Mouse (Mus musculus) neural tube, embryonic 10.5 days (tissue): ENCODE results near the gene Slc22a18.

Experiments
- DNase-seq: peaks from one replicate; pipeline ENCODE4 v3.0.0-alpha.2; 2017; ENCODE audit warnings: low spot score; ENCODE audit errors: extremely low spot score

Gene Slc22a18

DNA sequence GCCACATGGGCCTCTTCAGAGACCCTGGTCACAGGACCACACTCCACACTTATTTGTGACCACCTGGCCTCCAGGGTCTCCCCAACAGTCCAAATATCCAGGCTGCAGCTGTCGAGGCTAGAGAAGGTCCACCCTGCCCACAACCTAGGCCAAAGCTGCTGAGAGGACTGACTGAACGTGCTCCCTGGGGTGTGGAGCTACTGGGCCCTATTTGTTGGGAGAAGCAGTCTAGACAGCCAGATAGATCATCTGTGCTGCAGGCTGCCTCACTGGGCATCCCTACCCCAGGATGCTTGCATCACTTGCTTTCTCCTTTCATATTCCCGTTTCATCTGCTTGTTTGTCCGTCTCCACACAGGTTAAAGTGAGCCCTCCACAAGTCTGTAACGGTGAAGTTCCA lies 11.0 kb upstream of the Slc22a18 start:
- DNase-seq = no peak

DNA sequence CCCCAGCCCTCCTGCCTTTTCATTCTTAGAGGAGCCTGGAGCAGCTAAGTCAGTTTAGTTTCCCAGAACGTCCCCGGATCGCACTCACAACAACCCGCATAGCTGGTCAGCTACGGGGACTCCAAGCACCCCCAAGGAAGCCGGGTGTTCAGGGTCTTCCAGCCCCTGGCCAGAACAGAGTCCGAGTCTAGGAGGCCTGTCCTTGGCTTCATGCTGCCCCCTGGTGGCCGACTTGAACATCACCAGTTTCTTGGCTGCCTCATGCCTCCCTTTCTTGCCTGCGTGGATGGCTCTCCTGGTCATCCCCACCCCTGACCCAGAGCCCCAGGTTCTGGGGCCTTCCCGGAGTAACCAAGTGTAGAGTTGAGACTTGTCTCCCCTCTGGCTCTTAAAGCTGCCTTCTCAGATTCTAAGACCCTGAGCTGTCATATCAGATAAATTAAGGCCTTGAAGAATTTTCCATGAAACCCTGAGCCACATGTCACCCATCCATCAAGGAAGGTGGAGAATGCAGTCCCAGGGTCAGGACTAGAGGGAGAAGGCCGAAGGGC lies 9.6 kb upstream of the Slc22a18 start:
- peak; percentile 84 for DNase-seq

- peak; percentile 72 for DNase-seq
These were observed 8.6 kb upstream of the Slc22a18 start for GRCm38 (mm10) chr7:143464811-143465560.

DNA sequence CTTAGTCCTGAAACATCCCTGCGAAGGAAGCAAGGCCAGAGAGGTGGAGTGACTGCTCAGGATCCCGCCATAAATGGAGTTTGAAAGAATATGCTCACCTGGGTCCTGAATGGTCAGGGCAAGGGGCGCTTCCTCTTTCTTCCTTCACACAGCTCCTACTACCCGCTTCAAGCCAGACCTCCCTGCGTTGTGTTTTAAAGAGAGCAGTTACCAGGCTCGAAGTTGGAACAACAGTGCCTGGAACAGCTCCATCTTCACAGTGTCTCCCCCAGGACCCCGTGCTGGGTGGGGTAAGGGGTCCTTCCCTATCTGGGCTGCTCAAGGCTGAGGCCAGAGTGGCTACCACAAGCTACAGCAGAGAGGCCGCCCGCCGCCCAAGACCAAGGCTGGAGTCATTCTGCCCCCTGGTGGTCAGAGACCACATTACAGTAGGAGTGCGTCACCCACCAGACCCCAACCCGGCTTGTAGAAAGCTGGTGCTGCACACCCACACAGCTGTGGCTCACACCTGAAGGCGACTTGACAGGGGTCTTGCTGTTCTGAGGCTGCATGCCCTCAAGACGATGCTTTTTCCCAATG lies 7.3 kb upstream of the Slc22a18 start:
- DNase-seq = peak; percentile 91

DNA sequence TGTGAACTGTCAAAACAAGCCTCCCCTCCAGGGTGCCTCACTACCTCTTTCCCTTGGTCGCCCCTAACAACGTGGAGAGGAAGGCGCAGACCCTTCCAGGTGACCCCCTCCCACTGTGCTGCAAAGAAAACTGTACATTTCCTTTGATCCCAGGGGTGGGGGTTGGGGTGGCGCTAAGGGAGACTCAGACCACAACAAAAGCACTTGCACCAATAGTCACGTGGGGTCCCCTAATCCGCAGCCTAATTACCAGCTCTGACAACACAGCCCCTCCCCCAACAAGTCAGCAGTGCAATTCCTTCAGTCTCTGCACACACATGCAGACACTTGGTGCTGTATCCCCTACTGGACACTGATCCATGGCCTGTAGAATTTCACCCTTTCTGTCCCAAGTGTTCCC lies 5.8 kb upstream of the Slc22a18 start:
- DNase-seq = no peak

- DNase-seq = peak; percentile 80
These were observed 3.6 kb upstream of the Slc22a18 start for GRCm38 (mm10) chr7:143469946-143470345.

- no peak for DNase-seq
These were observed 1.3 kb downstream of the Slc22a18 start for GRCm38 (mm10) chr7:143474811-143475210.

- no peak for DNase-seq
These were observed 2.3 kb downstream of the Slc22a18 start for GRCm38 (mm10) chr7:143475876-143476275.

- DNase-seq = no peak
These were observed 3.3 kb downstream of the Slc22a18 start for GRCm38 (mm10) chr7:143476702-143477335.

DNA sequence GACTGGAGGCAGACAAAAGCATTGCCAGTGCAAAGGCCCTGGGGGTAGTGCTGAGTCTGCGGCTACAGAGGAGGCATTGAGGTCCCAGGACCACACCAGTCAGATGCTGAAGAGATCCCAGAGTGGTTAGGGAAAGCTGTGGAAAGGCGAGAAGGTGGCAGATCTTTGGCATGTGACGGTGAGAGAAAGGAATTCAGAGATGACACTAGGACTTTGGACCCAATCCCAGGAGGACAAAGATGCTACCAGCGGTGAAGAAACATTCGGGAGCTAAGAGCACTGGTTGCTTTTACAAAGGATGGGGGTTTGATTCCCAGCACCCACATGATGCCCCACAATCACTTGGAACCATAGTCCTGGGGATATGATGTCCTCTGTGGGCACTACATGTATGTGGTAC lies 4.3 kb downstream of the Slc22a18 start:
- no peak for DNase-seq

DNA sequence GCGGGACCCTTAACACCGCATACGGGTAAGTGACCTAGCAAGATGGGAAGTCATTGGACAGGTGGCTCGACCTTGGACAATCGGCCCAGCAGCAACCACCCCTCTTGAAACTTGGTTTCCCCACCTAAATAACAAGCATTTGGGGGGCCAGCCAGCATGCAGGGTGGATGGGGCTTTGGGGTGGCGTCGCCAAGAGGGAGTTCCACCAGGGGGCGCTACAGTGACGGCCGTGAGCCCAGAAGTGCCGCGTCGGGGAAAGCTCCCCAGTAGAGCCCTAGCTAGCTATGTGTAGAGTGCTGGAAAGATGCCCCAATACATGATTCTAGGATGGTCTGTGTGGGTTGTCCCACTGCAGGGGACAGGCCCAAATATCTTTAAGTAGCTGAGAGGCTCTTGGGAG lies 7.0 kb downstream of the Slc22a18 start:
- peak; percentile 53 for DNase-seq

DNA sequence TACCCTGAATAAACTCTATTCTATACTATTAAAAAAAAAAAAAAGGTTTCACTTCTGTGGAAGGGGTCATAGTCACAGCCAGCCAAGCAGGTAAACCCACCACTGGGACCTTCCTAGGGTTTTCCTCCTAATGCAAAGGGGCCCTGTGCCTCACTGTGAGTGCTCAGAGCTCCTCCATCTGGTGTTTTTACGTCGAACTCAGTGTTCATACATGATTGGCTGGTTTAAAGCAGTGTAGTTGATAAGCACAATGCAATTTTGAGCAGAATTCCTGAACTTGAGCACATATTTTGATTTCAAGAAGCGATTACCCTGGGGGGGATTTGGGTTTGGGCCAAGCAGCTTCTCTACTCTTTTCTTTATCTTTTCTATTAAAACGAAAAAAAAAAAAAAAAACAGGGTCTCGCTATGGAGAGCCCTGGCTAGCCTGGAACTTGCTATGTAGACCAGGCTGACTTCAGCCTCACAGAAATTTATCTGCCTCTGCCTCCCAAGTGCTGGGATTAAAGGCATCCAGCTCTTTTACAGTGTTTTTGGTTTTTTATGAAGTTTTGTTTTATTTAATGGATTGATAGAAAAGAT lies 8.4 kb downstream of the Slc22a18 start:
- DNase-seq = no peak

DNA sequence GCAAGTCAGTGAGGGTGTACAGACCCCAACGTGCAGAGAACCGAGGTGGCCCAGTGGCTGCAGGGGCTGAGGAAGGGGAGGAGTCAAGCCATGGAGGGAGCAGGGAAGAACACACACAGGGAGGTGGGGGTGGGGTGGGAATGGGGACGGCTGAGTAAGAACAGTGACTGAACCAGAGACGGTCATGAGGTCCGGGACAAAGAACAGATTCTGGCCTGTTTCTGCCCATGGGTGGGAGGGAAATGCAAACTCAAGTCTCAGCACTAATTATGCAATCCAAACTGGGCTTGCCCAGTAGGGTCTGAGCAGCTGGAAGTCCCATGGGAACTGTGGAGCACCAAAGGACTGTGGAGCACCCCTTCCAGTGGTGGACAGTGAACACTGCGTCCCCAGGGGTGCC lies 9.0 kb downstream of the Slc22a18 start:
- DNase-seq = no peak

DNA sequence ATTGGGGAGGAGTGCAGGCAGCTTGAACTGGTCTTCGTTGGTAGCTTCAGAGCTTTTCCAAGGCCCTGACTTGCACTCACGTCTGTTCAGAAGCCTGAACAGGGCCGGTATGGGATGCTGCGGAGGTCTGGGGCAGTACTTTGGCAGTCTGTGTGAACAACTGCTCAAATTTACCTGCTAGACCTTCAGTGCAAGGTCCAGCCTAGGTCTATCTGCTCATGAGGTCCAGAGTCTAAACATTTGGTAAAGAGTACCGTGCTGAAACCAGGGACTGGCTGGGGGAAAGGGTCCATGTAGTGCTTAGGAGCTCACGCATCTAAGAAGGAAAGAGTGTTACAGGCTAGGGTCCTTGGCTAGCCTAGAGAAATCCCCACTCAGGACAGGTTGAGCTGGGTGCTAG lies 16.2 kb downstream of the Slc22a18 start:
- DNase-seq = no peak

DNA sequence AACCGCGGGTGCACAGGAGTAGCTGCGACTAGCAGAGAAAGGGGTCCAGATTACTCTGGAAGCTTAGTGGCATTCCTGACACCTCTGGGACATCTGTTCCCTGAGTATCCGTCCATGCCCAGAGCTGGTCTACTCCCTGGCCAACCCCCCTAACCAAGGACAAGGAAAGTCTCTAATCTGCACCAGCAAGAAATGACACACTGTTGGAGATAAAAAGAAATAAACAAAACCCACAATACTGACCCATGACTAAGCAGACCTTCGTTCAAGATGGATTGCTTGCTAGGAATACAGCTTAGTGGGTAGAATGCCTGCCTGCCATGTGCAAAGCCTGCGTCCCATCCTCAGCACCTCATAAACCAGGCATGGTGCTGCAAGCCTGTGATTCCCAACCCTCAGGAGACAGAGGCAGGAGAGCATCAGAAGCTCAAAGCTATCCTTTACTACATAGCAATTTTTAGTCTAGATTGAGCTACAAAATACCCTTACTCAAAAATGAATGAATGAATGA lies 20.1 kb downstream of the Slc22a18 start:
- DNase-seq = no peak

DNA sequence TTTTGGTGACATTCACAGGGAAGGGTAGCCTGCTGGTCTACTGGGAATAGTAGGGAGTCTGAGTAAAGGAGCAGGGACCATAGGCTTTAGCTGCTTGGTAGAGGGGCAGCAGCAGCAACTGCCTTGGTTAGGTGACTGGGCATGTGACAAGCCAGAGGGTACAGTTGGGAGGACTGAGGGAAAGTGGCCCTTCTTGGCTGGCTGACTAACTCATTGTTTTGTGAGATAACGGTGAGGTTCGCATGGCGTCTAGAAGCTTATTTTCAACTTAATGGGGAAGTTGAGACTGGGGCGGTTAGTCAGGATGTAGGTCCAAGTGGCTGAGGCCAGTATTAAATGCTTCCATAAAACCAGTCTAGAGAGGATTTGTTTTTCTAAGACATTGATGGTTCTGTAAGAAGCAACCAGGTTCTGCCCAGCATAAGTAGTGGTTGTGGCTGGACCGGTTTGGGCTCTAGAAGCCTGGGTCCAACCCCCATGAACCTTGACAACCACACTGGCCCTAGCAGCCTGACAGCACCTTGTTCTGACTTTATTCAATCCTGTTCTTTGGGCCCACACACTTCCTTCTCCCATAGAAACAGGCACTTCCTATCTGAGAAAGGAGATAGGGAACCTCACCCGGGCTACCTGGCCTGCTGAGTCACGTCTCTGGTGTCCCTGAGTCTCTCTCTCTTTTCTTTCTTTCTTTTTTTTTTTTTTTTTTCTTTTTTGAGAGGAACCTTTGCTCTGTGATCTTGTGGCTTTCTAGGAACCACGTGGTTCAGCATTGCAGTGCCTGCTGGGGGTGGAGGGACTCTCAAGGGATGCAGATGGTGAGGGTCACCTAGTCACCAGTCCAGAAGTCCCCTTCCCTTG lies 21.8 kb downstream of the Slc22a18 start:
- DNase-seq = no peak

DNA sequence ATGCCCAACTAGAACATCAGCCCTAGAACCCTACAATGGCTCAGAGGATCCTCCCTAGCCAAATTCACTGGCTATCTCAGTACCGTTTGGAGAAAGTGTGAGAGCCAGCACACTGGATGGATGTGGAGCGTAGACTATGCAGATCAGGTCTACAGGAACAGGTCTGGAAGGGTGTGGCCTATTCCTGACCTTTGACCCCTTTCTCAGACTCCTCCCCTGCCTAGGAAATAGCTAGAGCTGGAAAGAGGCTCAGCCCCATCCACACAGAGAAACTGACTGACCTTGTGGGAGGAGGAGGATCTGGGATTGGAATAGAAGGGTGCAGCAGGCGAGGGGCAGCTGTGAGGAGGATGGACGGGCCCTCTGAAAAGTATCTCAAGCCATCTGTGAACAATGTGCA lies 25.0 kb downstream of the Slc22a18 start:
- DNase-seq = no peak

DNA sequence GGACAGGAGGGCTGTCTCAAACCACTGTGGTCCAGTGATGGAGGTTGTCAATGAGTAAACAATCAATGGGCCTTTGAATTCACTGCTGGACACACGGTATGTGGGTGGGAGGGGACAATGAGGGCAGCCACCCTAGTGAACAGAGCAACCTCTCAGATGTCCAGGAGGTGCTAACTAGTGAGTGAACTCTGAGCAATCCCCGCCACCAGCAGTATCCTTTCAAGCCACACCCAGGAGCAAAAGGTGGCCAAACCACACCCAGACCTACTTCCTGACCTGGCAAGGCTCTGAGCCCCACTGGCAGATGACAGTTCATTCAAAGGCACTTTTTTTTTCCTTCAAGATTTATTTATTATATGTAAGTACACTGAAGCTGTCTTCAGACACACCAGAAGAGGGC lies 27.4 kb downstream of the Slc22a18 start:
- no peak for DNase-seq

- DNase-seq = peak; percentile 62
These were observed 28.3 kb downstream of the Slc22a18 start for GRCm38 (mm10) chr7:143501643-143502417.
